Mouse (Mus musculus) cerebellum, adult 9-11 months (tissue): ENCODE data around the gene Pcbp1.
"Not testable (repeated sequence)": the region's sequence is repeated elsewhere in the genome, so short reads cannot be mapped to it uniquely, and the experiment has no call there.

Experiments
- DNase-seq: peaks from one replicate; pipeline ENCODE4 v3.0.0; 2022

Pcbp1 gene

GRCm38 (mm10) chr6:86526032-86526960 is at the start of gene Pcbp1:
Gene Pcbp1 (minus strand): TSS chr6:86526321.
- DNase-seq: peak; percentile 98

GRCm38 (mm10) chr6:86574495-86574894 is 48.4 kb upstream of the Pcbp1 start:
- DNase-seq: no peak

- peak; percentile 19 for DNase-seq
These were observed 44.7 kb upstream of the Pcbp1 start for GRCm38 (mm10) chr6:86570830-86571229.

- peak; percentile 83 for DNase-seq
These were observed 43.3 kb upstream of the Pcbp1 start for GRCm38 (mm10) chr6:86569461-86569820.

- no peak for DNase-seq
These were observed 42.8 kb upstream of the Pcbp1 start for GRCm38 (mm10) chr6:86568816-86569460.

GRCm38 (mm10) chr6:86565782-86566181 is 39.7 kb upstream of the Pcbp1 start:
- no peak for DNase-seq

GRCm38 (mm10) chr6:86557182-86557581 is 31.1 kb upstream of the Pcbp1 start:
- DNase-seq: not testable (repeated sequence)

- DNase-seq: no peak
These were observed 30.4 kb upstream of the Pcbp1 start for GRCm38 (mm10) chr6:86556345-86557058.

- no peak for DNase-seq
These were observed 24.5 kb upstream of the Pcbp1 start for GRCm38 (mm10) chr6:86550587-86550986.

- DNase-seq: no peak
These were observed 21.8 kb upstream of the Pcbp1 start for GRCm38 (mm10) chr6:86547880-86548367.

GRCm38 (mm10) chr6:86547228-86547755 is 21.2 kb upstream of the Pcbp1 start:
- no peak for DNase-seq

GRCm38 (mm10) chr6:86545236-86545635 is 19.1 kb upstream of the Pcbp1 start:
- DNase-seq: peak; percentile 47

GRCm38 (mm10) chr6:86543869-86544268 is 17.7 kb upstream of the Pcbp1 start:
- no peak for DNase-seq

- no peak for DNase-seq
These were observed 16.9 kb upstream of the Pcbp1 start for GRCm38 (mm10) chr6:86543060-86543459.

GRCm38 (mm10) chr6:86541650-86542049 is 15.5 kb upstream of the Pcbp1 start:
- no peak for DNase-seq

- DNase-seq: no peak
These were observed 2.3 kb upstream of the Pcbp1 start for GRCm38 (mm10) chr6:86528451-86528785.

- DNase-seq: peak; percentile 45
These were observed 1.8 kb upstream of the Pcbp1 start for GRCm38 (mm10) chr6:86527766-86528450.

- DNase-seq: no peak
These were observed 1.0 kb upstream of the Pcbp1 start for GRCm38 (mm10) chr6:86526961-86527740.

GRCm38 (mm10) chr6:86525646-86526031 is 482 bp downstream of the Pcbp1 start:
- DNase-seq: no peak

GRCm38 (mm10) chr6:86524879-86525645 is 1.1 kb downstream of the Pcbp1 start:
- DNase-seq: peak; percentile 75
